Mouse (Mus musculus) testis, adult 2 months (tissue): ENCODE results near the gene Hoxa13.

Source experiments
- CTCF ChIP-seq: fragments of 200-500 bp; IDR thresholded peaks from 2 replicates; pipeline ENCODE4 v1.5.1; 2012; ENCODE audit warnings: low read depth, mild to moderate bottlenecking, inconsistent platforms, low read length, moderate library complexity; ENCODE audit not compliant: control insufficient read depth, insufficient read depth, insufficient replicate concordance
- POLR2A ChIP-seq: fragments of 200-500 bp; IDR thresholded peaks from 2 replicates; pipeline ENCODE4 v1.6.1; 2012; ENCODE audit warnings: low read depth, mild to moderate bottlenecking, inconsistent platforms, low read length, moderate library complexity; ENCODE audit not compliant: control insufficient read depth

- TF ChIP-seq POLR2A (no peak), CTCF (no peak)
Observed at GRCm38 (mm10) chr6:52215771-52216535, 44.7 kb downstream of the Hoxa13 start.
